Mouse (Mus musculus) kidney, embryonic 14.5 days (tissue): ENCODE measurements around the gene Myl6b. TPM values are rescaled to one million over a fixed set of nuclear protein-coding genes. Genes with fewer than 3 reads are reported as not detected.

Experiments
- ATAC-seq: fragments of 200-750 bp; cut with Nextera tagmentation; 2 replicates; pipeline ENCODE4 v1.8.0; 2017; ENCODE audit warnings: moderate number of reproducible peaks, mild to moderate bottlenecking, moderate TSS enrichment, moderate library complexity; ENCODE audit not compliant: low FRiP score, low TSS enrichment
- H3K27ac ChIP-seq: fragments of 300-500 bp; sonication (generic); 2 replicates; pipeline ENCODE4 v1.5.1; 2014; ENCODE audit warnings: low read depth, mild to moderate bottlenecking, low read length, moderate library complexity, mixed read lengths
- H3K27me3 ChIP-seq: fragments of 300-500 bp; sonication (generic); 2 replicates; pipeline ENCODE4 v1.6.1; 2014; ENCODE audit warnings: mild to moderate bottlenecking, low read length; ENCODE audit not compliant: control insufficient read depth, insufficient read depth
- H3K36me3 ChIP-seq: fragments of 300-500 bp; sonication (generic); 2 replicates; pipeline ENCODE4 v1.6.1; 2014; ENCODE audit warnings: low read length, mixed read lengths; ENCODE audit not compliant: control insufficient read depth, insufficient read depth
- H3K4me1 ChIP-seq: fragments of 300-500 bp; sonication (generic); 2 replicates; pipeline ENCODE4 v1.6.1; 2014; ENCODE audit warnings: low read length, mixed read lengths; ENCODE audit not compliant: control insufficient read depth, insufficient read depth
- H3K4me2 ChIP-seq: fragments of 300-500 bp; sonication (generic); replicated peaks from 2 replicates; pipeline ENCODE4 v1.6.1; 2014; ENCODE audit warnings: low read depth, mild to moderate bottlenecking, low read length
- H3K4me3 ChIP-seq: fragments of 300-500 bp; sonication (generic); 2 replicates; pipeline ENCODE4 v1.5.1; 2014; ENCODE audit warnings: mild to moderate bottlenecking, low read length
- H3K9ac ChIP-seq: fragments of 300-500 bp; sonication (generic); 2 replicates; pipeline ENCODE4 v1.6.1; 2014; ENCODE audit warnings: low read depth, mild to moderate bottlenecking, low read length, moderate library complexity
- H3K9me3 ChIP-seq: fragments of 300-500 bp; sonication (generic); 2 replicates; pipeline ENCODE4 v1.6.1; 2016; ENCODE audit warnings: low read length; ENCODE audit not compliant: control insufficient read depth
- WGBS: fragments of 180-500 bp; shearing (Covaris S2); extraction: QIAGEN DNeasy Blood & Tissue Kit; methylation state at CpG from one replicate; pipeline ENCODE4 v1.1.7; 2014; 5-methylcytosine and 5-hydroxymethylcytosine counted together
- polyA plus RNA-seq: library from polyadenylated mRNA; unstranded; fragments of >200 nt; fragmentation: Nextera tagmentation; extraction: Ambion mirVana; gene quantifications from 2 replicates; pipeline ENCODE4 v1.2.1, GENCODE M21; 2014

Gene Myl6b
- polyA plus RNA-seq, 1 experiment from 2014 or later, result 3.2 TPM

GRCm38 (mm10) chr10:128538340-128538870 is 39.9 kb upstream of the Myl6b start:
- WGBS, result 83% methylated on average over 1 of the region's 1 CpGs
- Histone ChIP-seq H3K36me3 (peaks cover 13% of the 10 kb centered on the region), H3K4me1 (no peaks in the 10 kb centered on the region), H3K27ac (no peak overlapping the region), H3K4me2 (no peak overlapping the region), H3K9ac (no peak overlapping the region), H3K4me3 (no peak overlapping the region), H3K27me3 (no peaks in the 10 kb centered on the region), H3K9me3 (no peaks in the 10 kb centered on the region)
- no peak for ATAC-seq

GRCm38 (mm10) chr10:128536266-128536940 is 37.9 kb upstream of the Myl6b start:
- peak overlapping the region; percentile 33 for H3K4me2 ChIP-seq
- H3K4me1 ChIP-seq, result no peaks in the 10 kb centered on the region
- peak overlapping the region; percentile 14; the same call in 1 of the 2 replicates for H3K4me3 ChIP-seq
- H3K27me3 ChIP-seq, result no peaks in the 10 kb centered on the region
- H3K36me3 ChIP-seq, result no peaks in the 10 kb centered on the region
- ATAC-seq, result peak; percentile 87
- WGBS, result 16% methylated on average over 18 of the region's 18 CpGs
- no peak overlapping the region; the same call in 1 of the 2 replicates for H3K9ac ChIP-seq
- peak overlapping the region; percentile 6; the same call in 1 of the 2 replicates for H3K27ac ChIP-seq
- H3K9me3 ChIP-seq, result no peaks in the 10 kb centered on the region

- Histone ChIP-seq H3K9me3 (no peaks in the 10 kb centered on the region), H3K4me2 (peak overlapping the region; percentile 33), H3K4me3 (peak overlapping the region; percentile 14; the same call in 1 of the 2 replicates), H3K9ac (no peak overlapping the region; the same call in 1 of the 2 replicates), H3K4me1 (no peaks in the 10 kb centered on the region), H3K36me3 (no peaks in the 10 kb centered on the region), H3K27ac (peak overlapping the region; percentile 6; the same call in 1 of the 2 replicates), H3K27me3 (no peaks in the 10 kb centered on the region)
- ATAC-seq, result no peak
- WGBS, result 79% methylated on average over 4 of the region's 4 CpGs
Measured at GRCm38 (mm10) chr10:128535624-128536265, 37.3 kb upstream of the Myl6b start.

GRCm38 (mm10) chr10:128535206-128535605 is 36.7 kb upstream of the Myl6b start:
- WGBS, result 81% methylated on average over 2 of the region's 2 CpGs

GRCm38 (mm10) chr10:128526366-128527356 is 28.2 kb upstream of the Myl6b start:
- peaks cover 7% of the 10 kb centered on the region for H3K27me3 ChIP-seq
- H3K27ac ChIP-seq, result no peak overlapping the region; the same call in 1 of the 2 replicates
- WGBS, result 27% methylated on average over 28 of the region's 28 CpGs
- no peaks in the 10 kb centered on the region for H3K9me3 ChIP-seq
- peak overlapping the region; percentile 99 for H3K4me2 ChIP-seq
- H3K36me3 ChIP-seq, result no peaks in the 10 kb centered on the region; the same call in 1 of the 2 replicates
- peak overlapping the region; percentile 70 for H3K4me3 ChIP-seq
- ATAC-seq, result no peak
- H3K4me1 ChIP-seq, result 0 out of 2 replicates have a peak, but pooled peaks cover 8% of the 10 kb centered on the region
- 0 out of 2 replicates have a peak overlapping the region, but pooled peaks have one; percentile 28 for H3K9ac ChIP-seq

More at GRCm38 (mm10) chr10:128535206-128535605, 36.7 kb upstream of the Myl6b start:
- Histone ChIP-seq H3K27me3 (no peaks in the 10 kb centered on the region), H3K36me3 (no peaks in the 10 kb centered on the region), H3K4me1 (no peaks in the 10 kb centered on the region), H3K4me3 (no peak overlapping the region), H3K9ac (no peak overlapping the region), H3K4me2 (no peak overlapping the region), H3K9me3 (no peaks in the 10 kb centered on the region), H3K27ac (no peak overlapping the region)
- no peak for ATAC-seq

- Histone ChIP-seq H3K4me2 (peak within 1 kb of the TSS; percentile 99), H3K27me3 (peaks cover 7% of the 10 kb centered on the region), H3K4me1 (0 out of 2 replicates have a peak, but pooled peaks cover 8% of the 10 kb centered on the region), H3K9me3 (no peaks in the 10 kb centered on the region), H3K36me3 (no peaks in the 10 kb centered on the region; the same call in 1 of the 2 replicates), H3K4me3 (peak within 1 kb of the TSS; percentile 70), H3K27ac (peak within 1 kb of the TSS; percentile 18; the same call in 1 of the 2 replicates), H3K9ac (peak within 1 kb of the TSS; percentile 61)
- peak; percentile 98 for ATAC-seq
- under 1% methylated on average over 37 of the region's 37 CpGs for WGBS
Measured at GRCm38 (mm10) chr10:128525671-128526308, 27.3 kb upstream of the Myl6b start, which contains the start of gene Esyt1. Gene Esyt1, minus strand, starts transcription at chr10:128525871.

GRCm38 (mm10) chr10:128524732-128525662 is 26.5 kb upstream of the Myl6b start:
- under 1% methylated on average over 58 of the region's 58 CpGs for WGBS

More at GRCm38 (mm10) chr10:128524732-128525662, 26.5 kb upstream of the Myl6b start:
- Histone ChIP-seq H3K9ac (peak overlapping the region; percentile 61), H3K4me3 (peak overlapping the region; percentile 70), H3K36me3 (no peaks in the 10 kb centered on the region; the same call in 1 of the 2 replicates), H3K4me2 (peak overlapping the region; percentile 99), H3K27me3 (peaks cover 7% of the 10 kb centered on the region), H3K27ac (peak overlapping the region; percentile 18; the same call in 1 of the 2 replicates), H3K4me1 (0 out of 2 replicates have a peak, but pooled peaks cover 8% of the 10 kb centered on the region), H3K9me3 (no peaks in the 10 kb centered on the region)
- ATAC-seq, result peak; percentile 40
